Mouse (Mus musculus): ENCODE measurements around the gene Stx8.

Gene Stx8

DNA sequence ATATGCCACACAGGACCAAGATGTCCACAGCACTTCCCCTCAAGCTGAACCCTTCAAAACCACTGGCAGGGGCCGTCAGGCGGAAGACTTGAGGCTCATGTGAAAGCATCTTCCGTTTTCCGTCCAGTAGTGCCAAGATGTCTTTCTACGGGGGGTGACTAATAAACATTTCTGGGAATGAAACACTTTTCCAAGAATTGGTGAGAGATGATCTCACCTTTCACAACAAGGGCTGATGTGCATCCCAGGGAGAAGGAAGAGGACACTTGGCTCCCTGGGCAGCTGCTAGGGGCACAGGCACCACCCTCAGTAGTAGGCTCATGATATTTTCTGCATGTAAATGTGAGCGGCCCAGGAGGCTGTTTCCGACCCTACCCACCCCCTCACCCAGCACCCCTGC, 256.2 kb downstream of the Stx8 start:
- DNase-seq (ENCODE audit: low spot score in 2 of 2) = no peak

DNA sequence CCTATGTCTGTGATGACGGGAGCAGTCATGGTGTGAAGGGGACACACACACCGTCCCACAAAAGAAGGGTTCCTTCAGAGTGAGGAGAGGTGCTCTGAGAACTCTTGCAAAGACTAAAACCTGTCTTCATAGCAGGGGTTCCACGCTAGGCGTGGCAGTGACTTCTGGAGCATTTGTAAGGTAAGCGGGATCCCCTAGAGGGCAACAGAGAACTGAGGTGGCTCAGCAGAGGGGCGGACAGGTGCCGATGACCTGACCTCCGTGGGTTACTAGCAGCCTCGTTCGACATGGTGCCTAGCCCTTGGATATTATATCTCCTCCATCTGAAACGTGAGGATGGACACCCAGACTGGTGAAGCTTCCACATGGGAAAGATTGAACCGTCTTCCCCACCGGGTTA, 257.1 kb downstream of the Stx8 start:
- no peak for DNase-seq (ENCODE audit: low spot score in 2 of 2)

DNA sequence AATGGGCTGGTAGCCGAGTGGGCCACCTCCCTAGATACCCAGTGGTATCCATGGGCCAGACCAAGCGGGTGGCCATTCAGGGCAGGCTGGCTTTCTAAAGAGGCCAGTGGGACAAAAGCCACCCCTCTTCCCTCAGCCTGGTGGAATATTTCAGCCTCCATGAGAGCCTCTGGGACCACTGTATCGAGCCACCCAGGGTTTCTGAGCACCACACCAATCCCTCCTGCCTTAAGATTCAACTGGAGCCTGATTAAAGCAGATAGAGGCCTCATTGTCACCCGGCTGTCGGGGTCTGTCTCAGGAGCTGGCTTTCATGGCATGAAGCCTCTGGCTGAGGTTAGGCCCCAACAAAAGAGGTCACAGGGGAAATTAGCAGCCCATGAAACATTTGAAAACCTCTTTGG, 260.7 kb downstream of the Stx8 start:
- DNase-seq (ENCODE audit: low spot score in 2 of 2) = no peak

DNA sequence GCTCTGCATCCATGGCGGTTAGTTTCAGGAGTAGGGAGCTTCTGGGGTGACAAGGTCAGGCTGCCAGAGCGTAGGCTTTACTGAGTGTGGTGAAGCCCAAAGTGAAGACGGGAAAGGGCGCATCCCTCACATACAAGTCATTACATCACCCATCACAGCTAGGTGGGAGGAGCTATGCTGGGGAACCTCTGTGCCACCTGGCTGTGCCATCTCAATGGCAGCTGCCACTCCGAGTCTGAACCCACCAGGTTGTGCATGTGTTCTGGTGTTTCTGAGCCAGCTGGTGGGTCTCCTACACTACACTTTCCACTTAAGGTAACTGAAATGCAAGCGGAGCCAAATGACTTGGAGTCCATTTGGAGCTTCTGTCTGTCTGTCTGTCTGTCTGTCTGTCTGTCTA, 261.8 kb downstream of the Stx8 start:
- no peak for DNase-seq (ENCODE audit: low spot score in 2 of 2)

DNA sequence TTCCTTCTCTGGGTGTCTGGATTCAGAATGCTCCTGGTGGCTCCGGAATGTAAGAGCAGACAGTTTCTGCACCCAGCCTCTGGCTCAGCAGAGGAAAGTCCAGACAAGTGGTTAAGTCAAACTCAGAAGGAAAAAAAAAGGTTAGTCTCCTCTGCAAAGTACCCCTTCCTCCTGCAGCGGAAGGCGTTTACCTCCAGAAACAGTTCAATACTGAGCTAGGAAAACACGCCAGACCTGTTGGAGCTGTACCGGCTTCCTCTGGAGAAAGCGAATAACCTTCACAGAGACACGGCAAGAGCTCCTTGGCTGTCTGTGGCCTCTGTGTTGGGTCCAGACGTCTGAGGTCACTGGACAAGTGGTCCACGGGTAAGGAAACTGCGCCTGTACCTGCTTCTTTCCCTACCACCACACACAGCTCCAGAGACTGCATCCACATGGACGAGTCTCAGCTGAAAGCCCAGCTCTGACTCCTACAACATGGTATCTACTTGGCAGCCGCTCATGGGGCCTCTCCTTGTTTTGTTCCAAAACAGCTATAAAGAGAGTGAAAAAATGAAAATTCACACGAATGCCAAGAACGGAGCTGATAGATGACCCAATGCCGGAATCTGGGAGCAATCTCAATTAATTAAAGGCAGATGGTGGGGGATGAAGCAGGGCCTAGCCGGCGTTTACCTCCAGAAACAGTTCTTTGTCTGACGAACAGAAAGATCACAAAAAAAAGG, 263.1 kb downstream of the Stx8 start:
- DNase-seq (ENCODE audit: low spot score in 2 of 2) = no peak

DNA sequence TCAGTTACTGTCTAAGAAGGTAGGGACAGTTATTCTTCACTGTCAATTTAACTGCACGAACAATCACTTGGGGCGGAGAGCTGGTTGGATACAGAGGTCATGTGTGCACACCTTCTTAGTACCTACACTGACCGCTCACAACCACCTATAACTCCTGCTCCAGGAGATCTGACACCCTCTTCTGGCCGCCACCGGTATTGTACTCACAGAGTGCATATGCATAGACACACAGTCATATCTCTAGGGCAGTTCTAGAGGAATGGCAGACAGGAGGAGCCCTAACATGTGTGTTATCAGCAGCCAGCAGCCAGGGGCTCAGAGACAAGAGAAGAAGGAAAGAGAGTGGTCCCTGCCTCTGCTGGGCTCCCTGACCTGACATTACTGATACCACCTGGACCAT, 265.6 kb downstream of the Stx8 start:
- DNase-seq (ENCODE audit: low spot score in 2 of 2) = no peak

DNA sequence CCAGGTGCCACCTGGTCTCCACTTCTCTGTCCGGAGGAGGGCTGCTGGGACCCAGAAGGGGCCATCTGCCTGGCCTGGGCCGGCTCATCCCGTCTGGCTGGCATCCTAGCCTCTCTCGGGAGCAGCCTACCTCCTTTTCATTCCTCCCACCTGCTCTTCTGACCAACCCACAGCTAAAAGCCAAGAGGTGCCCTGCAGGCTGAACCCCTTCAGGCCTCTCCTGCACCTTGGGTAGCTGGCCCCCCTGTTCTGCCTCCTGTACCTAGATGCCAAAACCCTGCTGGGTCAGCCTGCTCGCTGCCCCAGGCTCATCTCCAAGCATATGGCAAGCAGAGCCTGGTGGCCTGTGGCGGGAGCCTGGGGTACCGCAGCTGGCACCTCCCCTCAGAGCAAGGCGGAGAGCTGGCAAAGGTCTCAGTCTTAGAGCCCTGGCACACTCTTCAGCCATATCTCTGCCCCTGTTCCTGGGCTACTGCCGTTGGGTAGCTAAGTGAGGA, 267.5 kb downstream of the Stx8 start:
- no peak for DNase-seq (ENCODE audit: low spot score in 2 of 2)

DNA sequence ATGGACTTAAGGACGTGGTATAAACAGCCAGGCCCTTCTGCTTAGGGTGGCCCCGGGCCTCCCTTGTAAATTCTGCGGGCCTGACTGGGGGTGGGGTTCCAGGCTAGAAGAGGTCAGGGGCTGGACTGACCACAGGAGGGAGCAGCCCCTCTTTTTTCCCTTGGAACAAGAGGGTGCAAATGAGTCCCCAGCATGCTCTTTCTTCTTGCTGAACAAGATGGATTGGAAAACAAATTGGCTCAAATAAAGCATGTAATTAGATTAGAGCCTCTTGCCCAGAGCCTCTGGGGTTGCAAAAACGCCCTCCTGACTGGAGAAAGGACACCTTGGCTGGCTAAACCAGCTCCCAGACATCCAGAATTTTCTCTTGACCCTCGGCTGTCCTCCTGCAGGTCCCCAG, 273.8 kb downstream of the Stx8 start:
- no peak for DNase-seq (ENCODE audit: low spot score in 2 of 2)

DNA sequence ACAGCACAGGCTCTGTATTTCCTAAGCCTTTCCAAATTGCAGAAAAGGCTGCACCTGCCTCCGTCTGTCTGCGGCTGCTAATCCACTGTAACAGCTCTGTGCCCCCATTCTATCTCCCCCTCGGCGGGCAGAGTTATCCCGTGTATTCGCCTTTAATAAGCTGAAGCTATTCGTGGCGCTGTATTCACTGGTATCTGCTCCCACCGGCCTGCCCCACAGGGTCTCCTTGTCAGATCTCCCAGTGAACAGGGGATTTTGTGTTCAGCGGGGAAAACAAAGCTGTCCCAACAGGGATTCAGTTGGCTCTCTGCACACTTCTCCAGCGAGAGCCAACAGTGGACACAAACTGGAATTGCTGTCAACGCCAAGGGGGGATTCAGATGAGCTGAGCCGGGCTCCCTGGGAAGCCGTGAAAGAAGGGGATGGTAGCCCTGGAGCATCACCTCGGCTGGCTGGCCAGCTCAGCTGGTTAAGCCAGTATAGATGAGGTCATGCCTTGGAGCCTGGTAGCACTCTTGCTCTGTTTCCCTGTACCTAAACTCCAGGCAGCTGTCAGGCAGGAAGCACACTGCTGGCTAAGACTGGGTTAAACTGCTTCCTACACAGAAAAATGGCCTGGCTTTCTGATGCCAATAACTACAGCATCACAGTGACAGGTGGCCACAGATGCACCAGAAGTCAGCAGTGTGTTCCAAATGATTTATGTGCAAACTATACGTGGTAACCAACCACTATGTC, 278.4 kb downstream of the Stx8 start:
- DNase-seq (ENCODE audit: low spot score in 2 of 2) = no peak

DNA sequence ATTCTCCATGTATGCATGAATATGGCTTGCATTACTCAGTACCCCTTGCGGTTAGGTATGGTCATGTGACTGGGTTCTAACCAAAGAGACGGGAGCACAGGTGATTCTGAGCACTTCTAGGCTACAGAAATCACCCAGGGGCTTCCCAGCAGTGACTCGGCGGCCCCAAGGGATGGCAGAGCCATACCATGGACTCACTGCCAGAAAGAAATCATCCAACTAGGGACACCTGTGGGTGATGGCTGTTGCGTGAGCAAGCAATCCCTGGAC, 278.9 kb downstream of the Stx8 start:
- DNase-seq (ENCODE audit: low spot score in 2 of 2) = no peak

DNA sequence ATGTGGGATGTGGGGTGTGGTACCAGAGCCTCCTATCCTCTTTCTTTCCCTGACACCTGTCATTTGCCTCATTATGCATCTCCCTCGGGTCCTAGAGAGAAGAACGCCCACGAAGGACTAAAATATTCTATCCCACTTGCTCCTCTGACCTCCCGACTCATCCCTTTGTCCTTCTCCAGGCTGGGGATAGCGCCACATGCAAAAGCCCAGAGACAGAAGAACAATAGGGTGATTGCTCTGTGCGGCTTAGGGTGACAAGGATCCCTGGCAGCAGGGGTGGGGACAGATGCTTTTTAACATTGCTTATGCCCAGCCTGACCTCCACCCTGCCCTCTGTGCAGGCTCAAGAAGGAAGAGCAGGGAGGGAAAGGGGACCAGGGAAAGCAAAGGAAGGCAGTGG, 281.9 kb downstream of the Stx8 start:
- DNase-seq (ENCODE audit: low spot score in 2 of 2) = no peak

DNA sequence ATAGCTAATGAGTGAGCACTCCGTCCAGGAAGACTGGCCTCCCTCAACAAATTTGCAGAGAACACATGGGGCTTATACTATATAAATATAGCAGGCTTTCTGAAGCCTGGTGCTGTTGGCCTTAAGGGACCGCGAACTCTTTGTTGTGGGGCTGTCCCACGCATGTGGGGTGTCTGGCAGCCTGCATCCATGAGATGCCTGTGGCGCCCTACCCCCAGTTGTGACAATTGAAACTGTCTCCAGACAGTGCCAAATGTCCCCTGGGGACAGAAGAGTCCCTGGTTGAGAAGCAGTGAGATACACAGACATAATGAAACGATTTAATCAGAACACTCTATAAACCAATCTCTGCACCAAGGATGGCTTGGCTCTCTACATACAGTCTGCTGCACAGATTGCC, 284.1 kb downstream of the Stx8 start:
- no peak for DNase-seq (ENCODE audit: low spot score in 2 of 2)

DNA sequence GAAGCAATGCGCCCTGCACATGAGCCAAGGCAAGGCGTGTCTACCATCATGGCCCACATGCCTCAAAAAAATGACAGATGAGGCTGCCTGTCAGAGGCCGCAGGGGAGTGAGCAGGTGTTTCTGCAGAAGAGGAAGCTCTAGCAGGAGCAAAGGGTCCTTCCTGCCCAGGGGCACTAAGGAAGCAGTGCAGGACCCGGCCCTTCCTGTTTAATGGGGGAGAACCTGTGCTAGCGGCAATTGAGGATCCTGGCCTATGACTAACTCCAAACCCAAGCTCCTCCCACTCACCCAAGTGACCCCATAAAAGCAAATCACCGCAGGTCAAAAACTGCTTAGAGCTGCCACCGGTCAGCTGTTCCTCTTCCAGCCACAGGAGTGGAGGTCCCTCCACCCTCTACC, 287.5 kb downstream of the Stx8 start:
- DNase-seq (ENCODE audit: low spot score in 2 of 2) = peak; percentile 4 to 12

All from spleen, postnatal 36 days (tissue).